Mouse (Mus musculus) megakaryocyte, embryonic 14.5 days (primary cell): ENCODE measurements at regions not wholly inside any gene's neighbourhood (a gene's known extent, or its start where the extent isn't known, plus 50 kb on each side); places are given as distances from the start of the nearest gene placed in this dataset.
A peak's percentile ranks its signal among the peaks of the same experiment; 100 is the strongest.

Source experiments
- FLI1 ChIP-seq: IDR thresholded peaks from 2 replicates; pipeline ENCODE4 v1.6.1; 2012; ENCODE audit warnings: low read length, inconsistent platforms, mixed read lengths
- GATA1 ChIP-seq: IDR thresholded peaks from 3 replicates; pipeline ENCODE4 v1.6.1; 2012; ENCODE audit warnings: mixed read lengths, low read length, inconsistent platforms, borderline replicate concordance

- TF ChIP-seq GATA1 (peak; percentile 29; the same call in 1 of the 3 replicates), FLI1 (no peak)
These were observed 79.3 kb upstream of the Mtap start for GRCm38 (mm10) chr4:89057573-89057972.
